Comparison of ENCODE assay signal across 27 mouse cellular contexts in the genomic region with DNA sequence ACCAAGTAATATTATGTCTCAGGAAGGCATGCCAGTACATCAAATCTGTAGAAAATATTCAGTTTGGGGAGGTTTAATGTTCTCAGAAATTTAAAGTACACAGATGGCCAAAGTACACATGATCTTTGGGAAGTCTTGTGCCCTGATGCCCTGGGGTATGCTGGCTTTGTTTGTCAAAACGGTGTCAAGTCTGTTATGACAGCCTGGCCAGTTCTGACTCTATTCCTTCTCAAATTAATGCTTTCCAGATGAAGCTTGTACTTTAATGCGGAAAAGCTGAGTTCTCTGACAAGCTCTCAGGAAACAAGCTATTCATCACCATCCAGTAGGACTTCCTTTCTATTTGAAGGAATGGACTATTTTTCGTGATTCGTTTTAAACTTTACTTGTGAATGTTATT.
A peak's percentile ranks its signal among the peaks of the same experiment; 100 is the strongest.
DNase-seq lines count a peak whose midpoint lies in the region; ATAC-seq and TF ChIP-seq lines count a peak whose summit lies in the region.
"Had no signal": no experiment of that assay in that cellular context is flagged by ENCODE, and none has a peak within 500 bp of the region (broad histone marks: within the 10 kb centered on the region; RNA-seq: fewer than 3 reads in every experiment).

No protein-coding gene starts in this region.

- no peak overlapping the region for H3K4me3 ChIP-seq in neural tube, embryonic 11.5 days (ENCODE audit: low read depth, low read length)
- no peak overlapping the region for H3K4me3 ChIP-seq in left cerebral cortex, adult 2 months
- H3K4me3 ChIP-seq: forebrain, embryonic 15.5 days; heart, adult 2 months; heart, embryonic 13.5 days; hindbrain, embryonic 15.5 days; intestine, embryonic 15.5 days; limb, embryonic 15.5 days; liver, embryonic 13.5 days; midbrain, embryonic 13.5 days; neural tube, embryonic 15.5 days had no signal

- no peak for TF ChIP-seq CTCF in left cerebral cortex, adult 2 months (IDR thresholded peaks at IDR 0.05)

- no peak overlapping the region for H3K27ac ChIP-seq in neural tube, embryonic 11.5 days (ENCODE audit: low read depth, low read length)
- H3K27ac ChIP-seq in left cerebral cortex, adult 2 months = no peak overlapping the region
- H3K27ac ChIP-seq: forebrain, embryonic 15.5 days; heart, adult 2 months; heart, embryonic 13.5 days; hindbrain, embryonic 15.5 days; intestine, embryonic 15.5 days; kidney, postnatal 0 days; limb, embryonic 15.5 days; liver, embryonic 13.5 days; midbrain, embryonic 13.5 days; neural tube, embryonic 15.5 days had no signal

- no peak for ATAC-seq in neural tube, embryonic 11.5 days (ENCODE audit: insufficient read depth, low FRiP score, low TSS enrichment)
- ATAC-seq: CD4-positive, CD25-positive, alpha-beta regulatory T cell, adult 4 months; forebrain, embryonic 15.5 days; intestine, embryonic 15.5 days; midbrain, embryonic 13.5 days had no signal

- no peak overlapping the region for H3K4me2 ChIP-seq in neural tube, embryonic 11.5 days (ENCODE audit: low read depth)
- H3K4me2 ChIP-seq: forebrain, embryonic 15.5 days; heart, embryonic 13.5 days; hindbrain, embryonic 15.5 days; intestine, embryonic 15.5 days; limb, embryonic 15.5 days; liver, embryonic 13.5 days; midbrain, embryonic 13.5 days; neural tube, embryonic 15.5 days had no signal

- no peaks in the 10 kb centered on the region for H3K4me1 ChIP-seq in neural tube, embryonic 11.5 days (ENCODE audit: control insufficient read depth, insufficient read depth, low read length)
- H3K4me1 ChIP-seq: forebrain, embryonic 15.5 days; heart, embryonic 13.5 days; hindbrain, embryonic 15.5 days; intestine, embryonic 15.5 days; limb, embryonic 15.5 days; liver, embryonic 13.5 days; midbrain, embryonic 13.5 days; neural tube, embryonic 15.5 days had no signal

- DNase-seq in neural tube, embryonic 11.5 days (ENCODE audit: low spot score) = peak; percentile 22
- DNase-seq in neural tube, embryonic 10.5 days (ENCODE audit: extremely low spot score, low spot score) = no peak
- peak; percentile 16 for DNase-seq in embryo, embryonic 9.5 days (ENCODE audit: extremely low spot score)
- DNase-seq in hindlimb bud, embryonic 11.5 days (ENCODE audit: extremely low spot score, low read depth, low spot score) = peak; percentile 28
- DNase-seq in left cerebral cortex, adult 2 months (ENCODE audit: extremely low spot score in 1 of 2, low spot score in 2 of 2) = no peak
- DNase-seq in kidney, postnatal 14 days = no peak
- no peak for DNase-seq in left cerebral cortex, postnatal 4 days
- DNase-seq: adrenal gland, postnatal 14 days; cerebellum, adult 11-12 months; cerebellum, adult 9-11 months; heart, adult 2 months; heart, postnatal 10 days; kidney, adult 8-10 months; liver, embryonic 13.5 days; lung, adult 2 months; right cerebral cortex, adult 18-20 months; spleen, adult 18-20 months; thymus, postnatal 14 days had no signal

- 65% methylated on average over 4 of the region's 4 CpGs for WGBS in neural tube, embryonic 11.5 days

- H3K9me3 ChIP-seq in neural tube, embryonic 11.5 days (ENCODE audit: control insufficient read depth, low read length) = no peaks in the 10 kb centered on the region
- H3K9me3 ChIP-seq: forebrain, embryonic 15.5 days; heart, embryonic 13.5 days; hindbrain, embryonic 15.5 days; intestine, embryonic 15.5 days; limb, embryonic 15.5 days; liver, embryonic 13.5 days; midbrain, embryonic 13.5 days; neural tube, embryonic 15.5 days had no signal

- H3K9ac ChIP-seq in neural tube, embryonic 11.5 days (ENCODE audit: low read length) = no peak overlapping the region
- H3K9ac ChIP-seq: forebrain, embryonic 15.5 days; heart, embryonic 13.5 days; hindbrain, embryonic 15.5 days; intestine, embryonic 15.5 days; limb, embryonic 15.5 days; liver, embryonic 13.5 days; midbrain, embryonic 13.5 days; neural tube, embryonic 15.5 days had no signal

- H3K27me3 ChIP-seq in neural tube, embryonic 11.5 days (ENCODE audit: control insufficient read depth, insufficient read depth, low read length) = no peaks in the 10 kb centered on the region
- H3K27me3 ChIP-seq: forebrain, embryonic 15.5 days; heart, embryonic 13.5 days; hindbrain, embryonic 15.5 days; intestine, embryonic 15.5 days; limb, embryonic 15.5 days; liver, embryonic 13.5 days; midbrain, embryonic 13.5 days; neural tube, embryonic 15.5 days had no signal

- no peaks in the 10 kb centered on the region for H3K36me3 ChIP-seq in neural tube, embryonic 11.5 days (ENCODE audit: control insufficient read depth, insufficient read depth, low read length)
- H3K36me3 ChIP-seq: forebrain, embryonic 15.5 days; heart, embryonic 13.5 days; hindbrain, embryonic 15.5 days; intestine, embryonic 15.5 days; limb, embryonic 15.5 days; liver, embryonic 13.5 days; midbrain, embryonic 13.5 days; neural tube, embryonic 15.5 days had no signal

- intact Hi-C loops in left cerebral cortex, adult 2 months (cut with DNase I) = no loop called here
- intact Hi-C loops in left cerebral cortex, postnatal 4 days (cut with DNase I) = no loop called here

Comparison
In these comparisons a context has a peak if more than half of its experiments do, and no peak if none do; other contexts are left out.
1. DNase-seq: peak in neural tube, embryonic 11.5 days (single experiment), embryo, embryonic 9.5 days (single experiment) and hindlimb bud, embryonic 11.5 days (single experiment); none in neural tube, embryonic 10.5 days (single experiment), left cerebral cortex, adult 2 months (0 of 2), kidney, postnatal 14 days (single experiment) and left cerebral cortex, postnatal 4 days (single experiment).